Mouse (Mus musculus): ENCODE results near the gene Mlxipl.
A peak's percentile ranks its signal among the peaks of the same experiment; 100 is the strongest.

Gene Mlxipl

GRCm38 (mm10) chr5:135186621-135187348 lies 97.1 kb downstream of the Mlxipl start, which contains the start of gene Baz1b:
Baz1b (plus strand) TSS chr5:135187264.
- peak; percentile 99 for DNase-seq

- peak; percentile 85 for DNase-seq
Measured at GRCm38 (mm10) chr5:135187349-135188213, 97.9 kb downstream of the Mlxipl start.
